In genomic region chr7:79666690-79667089, GRCm38 (mm10) we compare ENCODE assay signal across 33 mouse cellular contexts. TPM values are rescaled to one million over a fixed set of nuclear protein-coding genes. Genes with fewer than 3 reads are reported as not detected.
DNase-seq lines count a peak whose midpoint lies in the region; ATAC-seq and TF ChIP-seq lines count a peak whose summit lies in the region.
"Had no signal": no experiment of that assay in that cellular context is flagged by ENCODE, and none has a peak within 500 bp of the region (broad histone marks: within the 10 kb centered on the region; RNA-seq: fewer than 3 reads in every experiment).

No protein-coding gene starts in this region.

- no peaks in the 10 kb centered on the region for H3K4me1 ChIP-seq in intestine, postnatal 0 days (replicated peaks; ENCODE audit: control insufficient read depth, insufficient read depth, low read length)
- H3K4me1 ChIP-seq in intestine, embryonic 15.5 days (replicated peaks) = peaks cover 8% of the 10 kb centered on the region
- H3K4me1 ChIP-seq in lung, postnatal 0 days (ENCODE audit: insufficient read depth, low read depth, low read length) = no peaks in the 10 kb centered on the region
- peaks cover 2 to 12% of the 10 kb centered on the region in 2 experiments; a peak in 3 of 4 replicates for H3K4me1 ChIP-seq in MEL (ENCODE audit: control insufficient read depth in 1 of 2, insufficient read depth in 2 of 2, low read length in 2 of 2)
- no peaks in the 10 kb centered on the region for H3K4me1 ChIP-seq in stomach, postnatal 0 days (replicated peaks; ENCODE audit: control insufficient read depth, insufficient read depth)
- H3K4me1 ChIP-seq: neural tube, embryonic 15.5 days had no signal

- peaks cover 22% of the 10 kb centered on the region for H3K79me2 ChIP-seq in MEL (ENCODE audit: control insufficient read depth, insufficient read depth, low read length, poor library complexity)

- H3K9ac ChIP-seq in intestine, postnatal 0 days (ENCODE audit: low read depth, low read length) = no peak overlapping the region
- H3K9ac ChIP-seq in intestine, embryonic 15.5 days = no peak overlapping the region
- H3K9ac ChIP-seq in lung, postnatal 0 days (replicated peaks; ENCODE audit: low read depth) = no peak overlapping the region
- no peak overlapping the region for H3K9ac ChIP-seq in MEL (ENCODE audit: control insufficient read depth, low read depth, low read length, poor library complexity, severe bottlenecking)
- no peak overlapping the region for H3K9ac ChIP-seq in stomach, postnatal 0 days (ENCODE audit: low read length)
- H3K9ac ChIP-seq: embryonic facial prominence, embryonic 12.5 days; heart, embryonic 15.5 days; hindbrain, embryonic 12.5 days; kidney, embryonic 15.5 days; limb, embryonic 15.5 days; midbrain, embryonic 13.5 days; neural tube, embryonic 15.5 days; stomach, embryonic 15.5 days had no signal

- peak; percentile 38; the same call in 1 of the 2 replicates for TF ChIP-seq CTCF in intestine, postnatal 0 days (IDR thresholded peaks at IDR 0.05; ENCODE audit: low read depth)
- peak; percentile 25; the same call in 1 of the 2 replicates for TF ChIP-seq CTCF in lung, postnatal 0 days (IDR thresholded peaks at IDR 0.05)
- TF ChIP-seq CTCF in MEL (IDR thresholded peaks at IDR 0.05 in 2 of 3, conservative IDR thresholded peaks at IDR 0.05 in 1 of 3; ENCODE audit: control insufficient read depth in 1 of 3, insufficient read depth in 1 of 3, low read depth in 2 of 3, low read length in 3 of 3, poor library complexity in 1 of 3, severe bottlenecking in 1 of 3) = peak in 2 of 3 experiments; percentile 14 to 39; a peak in 2 of 6 replicates
- TF ChIP-seq CTCF in stomach, postnatal 0 days (IDR thresholded peaks at IDR 0.05; ENCODE audit: low read depth) = peak; percentile 33

- no peaks in the 10 kb centered on the region for H3K9me3 ChIP-seq in intestine, postnatal 0 days (ENCODE audit: control insufficient read depth)
- H3K9me3 ChIP-seq in intestine, embryonic 15.5 days = no peaks in the 10 kb centered on the region
- H3K9me3 ChIP-seq in lung, postnatal 0 days (ENCODE audit: low read length) = no peaks in the 10 kb centered on the region
- no peaks in the 10 kb centered on the region for H3K9me3 ChIP-seq in MEL (replicated peaks; ENCODE audit: insufficient read depth, low read length)
- H3K9me3 ChIP-seq in stomach, postnatal 0 days (ENCODE audit: control insufficient read depth, low read length) = no peaks in the 10 kb centered on the region
- H3K9me3 ChIP-seq: embryonic facial prominence, embryonic 12.5 days; heart, embryonic 15.5 days; hindbrain, embryonic 12.5 days; kidney, embryonic 15.5 days; limb, embryonic 10.5 days; limb, embryonic 15.5 days; midbrain, embryonic 13.5 days; neural tube, embryonic 15.5 days; stomach, embryonic 15.5 days had no signal

- no peak overlapping the region for H3K4me3 ChIP-seq in intestine, postnatal 0 days (ENCODE audit: low read depth, low read length)
- no peak overlapping the region for H3K4me3 ChIP-seq in intestine, embryonic 15.5 days (replicated peaks)
- H3K4me3 ChIP-seq in lung, postnatal 0 days (ENCODE audit: low read depth, low read length) = no peak overlapping the region
- no peak overlapping the region for H3K4me3 ChIP-seq in MEL (ENCODE audit: control insufficient read depth in 1 of 2, insufficient read depth in 1 of 2, low read depth in 2 of 2, low read length in 2 of 2)
- H3K4me3 ChIP-seq in stomach, postnatal 0 days (ENCODE audit: low read depth, low read length) = no peak overlapping the region
- H3K4me3 ChIP-seq: embryonic facial prominence, embryonic 12.5 days; heart, embryonic 15.5 days; hindbrain, embryonic 12.5 days; kidney, embryonic 15.5 days; limb, embryonic 10.5 days; limb, embryonic 15.5 days; midbrain, embryonic 13.5 days; neural tube, embryonic 15.5 days; stomach, embryonic 15.5 days had no signal

- no peak for TF ChIP-seq POLR2A in MEL (IDR thresholded peaks at IDR 0.05; ENCODE audit: control insufficient read depth in 1 of 2, insufficient read depth in 1 of 2, low read depth in 1 of 2, low read length in 2 of 2, poor library complexity in 1 of 2)

- no peak for ATAC-seq in intestine, postnatal 0 days
- ATAC-seq in intestine, embryonic 15.5 days = no peak
- no peak for ATAC-seq in lung, postnatal 0 days
- no peak for ATAC-seq in stomach, postnatal 0 days (ENCODE audit: low FRiP score, low TSS enrichment)
- ATAC-seq: forebrain, embryonic 14.5 days; midbrain, embryonic 13.5 days had no signal

- H3K27me3 ChIP-seq in intestine, postnatal 0 days (replicated peaks; ENCODE audit: control insufficient read depth, insufficient read depth, low read length) = no peaks in the 10 kb centered on the region
- H3K27me3 ChIP-seq in intestine, embryonic 15.5 days (replicated peaks) = no peaks in the 10 kb centered on the region
- H3K27me3 ChIP-seq in lung, postnatal 0 days (replicated peaks; ENCODE audit: insufficient read depth, low read length) = no peaks in the 10 kb centered on the region
- H3K27me3 ChIP-seq in MEL (ENCODE audit: control insufficient read depth in 1 of 2, insufficient read depth in 2 of 2, low read length in 2 of 2) = no peaks in the 10 kb centered on the region
- H3K27me3 ChIP-seq in stomach, postnatal 0 days (ENCODE audit: control insufficient read depth, insufficient read depth, low read length) = no peaks in the 10 kb centered on the region
- H3K27me3 ChIP-seq: embryonic facial prominence, embryonic 12.5 days; heart, embryonic 15.5 days; hindbrain, embryonic 12.5 days; kidney, embryonic 15.5 days; limb, embryonic 15.5 days; midbrain, embryonic 13.5 days; neural tube, embryonic 15.5 days; stomach, embryonic 15.5 days had no signal

- no peak for DNase-seq in lung, postnatal 0 days (ENCODE audit: low spot score)
- DNase-seq in lung, postnatal 25 days (ENCODE audit: low spot score) = no peak
- DNase-seq in MEL (ENCODE audit: low read depth, low spot score) = peak; percentile 11
- DNase-seq in stomach, postnatal 0 days (ENCODE audit: low spot score) = no peak
- no peak for DNase-seq in urinary bladder, postnatal 25 days (ENCODE audit: low spot score)
- DNase-seq: adrenal gland, postnatal 10 days; cerebellum, adult 9-10 months; cerebellum, postnatal 36 days; embryo, embryonic 11 days; heart, postnatal 36 days; kidney, adult 18-20 months; kidney, postnatal 36 days; layer of hippocampus, adult 9-11 months; retina, postnatal 1 day; right cerebral cortex, postnatal 14 days; thymus, postnatal 14 days had no signal

- H3K27ac ChIP-seq in intestine, postnatal 0 days (ENCODE audit: low read depth, low read length) = no peak overlapping the region
- no peak overlapping the region for H3K27ac ChIP-seq in intestine, embryonic 15.5 days
- H3K27ac ChIP-seq in lung, postnatal 0 days (ENCODE audit: low read length) = no peak overlapping the region
- H3K27ac ChIP-seq in MEL (ENCODE audit: control insufficient read depth, low read depth, low read length) = no peak overlapping the region
- H3K27ac ChIP-seq in stomach, postnatal 0 days (replicated peaks) = no peak overlapping the region
- H3K27ac ChIP-seq: embryonic facial prominence, embryonic 12.5 days; heart, embryonic 15.5 days; hindbrain, embryonic 12.5 days; kidney, embryonic 15.5 days; limb, embryonic 10.5 days; limb, embryonic 15.5 days; macrophage; midbrain, embryonic 13.5 days; neural tube, embryonic 15.5 days; stomach, embryonic 15.5 days had no signal

- TF ChIP-seq RAD21 in MEL (IDR thresholded peaks at IDR 0.05; ENCODE audit: low read depth, low read length) = no peak

- TF ChIP-seq EP300 in lung, postnatal 0 days (IDR thresholded peaks at IDR 0.05) = no peak
- TF ChIP-seq EP300 in MEL (IDR thresholded peaks at IDR 0.05; ENCODE audit: low read depth in 1 of 2, low read length in 2 of 2) = no peak
- no peak for TF ChIP-seq EP300 in stomach, postnatal 0 days (optimal IDR thresholded peaks at IDR 0.05)

- peaks cover 24% of the 10 kb centered on the region for H3K36me3 ChIP-seq in intestine, postnatal 0 days (ENCODE audit: control insufficient read depth, insufficient read depth)
- peaks cover 17% of the 10 kb centered on the region for H3K36me3 ChIP-seq in intestine, embryonic 15.5 days
- peaks cover 6% of the 10 kb centered on the region; the same call in 1 of the 2 replicates for H3K36me3 ChIP-seq in lung, postnatal 0 days (ENCODE audit: insufficient read depth, low read length)
- peaks cover 14 to 36% of the 10 kb centered on the region in 2 experiments for H3K36me3 ChIP-seq in MEL (ENCODE audit: control insufficient read depth in 1 of 2, insufficient read depth in 2 of 2, low read length in 2 of 2)
- H3K36me3 ChIP-seq in stomach, postnatal 0 days (ENCODE audit: control insufficient read depth, insufficient read depth, low read length) = peaks cover 4% of the 10 kb centered on the region; the same call in 1 of the 2 replicates
- H3K36me3 ChIP-seq: neural tube, embryonic 15.5 days had no signal

- no peak overlapping the region for H3K4me2 ChIP-seq in intestine, postnatal 0 days (replicated peaks; ENCODE audit: low read depth)
- no peak overlapping the region for H3K4me2 ChIP-seq in intestine, embryonic 15.5 days (replicated peaks)
- no peak overlapping the region for H3K4me2 ChIP-seq in lung, postnatal 0 days (replicated peaks; ENCODE audit: low read depth, low read length)
- H3K4me2 ChIP-seq in stomach, postnatal 0 days (replicated peaks; ENCODE audit: low read depth) = no peak overlapping the region
- H3K4me2 ChIP-seq: embryonic facial prominence, embryonic 12.5 days; heart, embryonic 15.5 days; hindbrain, embryonic 12.5 days; kidney, embryonic 15.5 days; limb, embryonic 15.5 days; midbrain, embryonic 13.5 days; neural tube, embryonic 15.5 days; stomach, embryonic 15.5 days had no signal

RNA-seq across cellular contexts. Expression of gene Ticrr, which starts 6.7 kb away (rescaled TPM):
- 1.5 and 1.7 TPM in 2 replicates for polyA plus RNA-seq in intestine, postnatal 0 days (2015; fragmentation: Nextera tagmentation; extraction: Ambion mirVana)
- polyA plus RNA-seq in intestine, embryonic 15.5 days (2015; fragmentation: Nextera tagmentation; extraction: Ambion mirVana) = 8.9 and 9.2 TPM in 2 replicates
- 0.35 and 0.37 TPM in 2 replicates for polyA plus RNA-seq in lung, postnatal 0 days (2015; fragmentation: Nextera tagmentation; extraction: Ambion mirVana)
- total RNA-seq in MEL (2012; rRNA removed) = 10.6 and 12.9 TPM in 2 replicates
- 10 to 100 TPM; 23.8 to 55.6 TPM for polyA plus RNA-seq in MEL (2012; ENCODE audit: insufficient read depth in 1 of 2, insufficient read length in 2 of 2, low read depth in 1 of 2, low replicate concordance in 2 of 2, missing spikeins in 1 of 2)
- 1.4 and 1.6 TPM in 2 replicates for polyA plus RNA-seq in stomach, postnatal 0 days (2015; fragmentation: Nextera tagmentation; extraction: Ambion mirVana)
- total RNA-seq: gastrocnemius, adult 8-10 months had no signal

RNA-seq across cellular contexts. Expression of gene Kif7, which starts 48.8 kb away (rescaled TPM):
- 0.69 and 0.82 TPM in 2 replicates for polyA plus RNA-seq in intestine, postnatal 0 days (2015; fragmentation: Nextera tagmentation; extraction: Ambion mirVana)
- 2.9 and 3.0 TPM in 2 replicates for polyA plus RNA-seq in intestine, embryonic 15.5 days (2015; fragmentation: Nextera tagmentation; extraction: Ambion mirVana)
- 1.6 and 1.7 TPM in 2 replicates for polyA plus RNA-seq in lung, postnatal 0 days (2015; fragmentation: Nextera tagmentation; extraction: Ambion mirVana)
- 12.1 and 13.1 TPM in 2 replicates for total RNA-seq in MEL (2012; rRNA removed)
- polyA plus RNA-seq in MEL (2012; ENCODE audit: insufficient read depth in 1 of 2, insufficient read length in 2 of 2, low read depth in 1 of 2, low replicate concordance in 2 of 2, missing spikeins in 1 of 2) = 10 to 100 TPM in 1 of 2 experiments, not detected in 1; 15.6 TPM
- polyA plus RNA-seq in stomach, postnatal 0 days (2015; fragmentation: Nextera tagmentation; extraction: Ambion mirVana) = 1.1 and 1.2 TPM in 2 replicates

RNA-seq across cellular contexts. Expression of gene Rhcg, which starts 49.2 kb away (rescaled TPM):
- not detected in 2 replicates for polyA plus RNA-seq in intestine, postnatal 0 days (2015; fragmentation: Nextera tagmentation; extraction: Ambion mirVana)
- 0.34 TPM in 1 of 2 replicates, not detected in the other for polyA plus RNA-seq in intestine, embryonic 15.5 days (2015; fragmentation: Nextera tagmentation; extraction: Ambion mirVana)
- 0.05 TPM in 1 of 2 replicates, not detected in the other for polyA plus RNA-seq in lung, postnatal 0 days (2015; fragmentation: Nextera tagmentation; extraction: Ambion mirVana)
- total RNA-seq in MEL (2012; rRNA removed) = not detected in 2 replicates
- not detected for polyA plus RNA-seq in MEL (2012; ENCODE audit: insufficient read depth in 1 of 2, insufficient read length in 2 of 2, low read depth in 1 of 2, low replicate concordance in 2 of 2, missing spikeins in 1 of 2)
- polyA plus RNA-seq in stomach, postnatal 0 days (2015; fragmentation: Nextera tagmentation; extraction: Ambion mirVana) = 0.08 TPM in 1 of 2 replicates, not detected in the other
- total RNA-seq: gastrocnemius, postnatal 4 days; heart, postnatal 36 days; megakaryocyte-erythroid progenitor cell, adult 5-6 weeks had no signal
- polyA plus RNA-seq: heart, embryonic 15.5 days; limb, embryonic 10.5 days; limb, embryonic 15.5 days; macrophage; small intestine, adult 2 months had no signal
